Mouse (Mus musculus): ENCODE results near the gene Tenm2. TPM values are rescaled to one million over a fixed set of nuclear protein-coding genes. Genes with fewer than 3 reads are reported as not detected.

Tenm2 gene
- polyA plus RNA-seq, 1 experiment from 2014 or later, result 3.2 TPM

- Histone ChIP-seq H3K4me3 (ENCODE audit: low read depth, low read length) (no peak overlapping the region), H3K9ac (ENCODE audit: low read length) (no peak overlapping the region), H3K36me3 (ENCODE audit: control insufficient read depth, insufficient read depth, low read length) (no peaks in the 10 kb centered on the region), H3K9me3 (ENCODE audit: control insufficient read depth, low read length) (no peaks in the 10 kb centered on the region), H3K27ac (ENCODE audit: low read depth, low read length) (no peak overlapping the region), H3K4me1 (ENCODE audit: control insufficient read depth, insufficient read depth, low read length) (peaks cover 2% of the 10 kb centered on the region; the same call in 1 of the 2 replicates), H3K4me2 (ENCODE audit: low read depth) (no peak overlapping the region), H3K27me3 (ENCODE audit: control insufficient read depth, insufficient read depth, low read length) (no peaks in the 10 kb centered on the region)
- ATAC-seq (ENCODE audit: insufficient read depth, low FRiP score, low TSS enrichment) (no peak), DNase-seq (ENCODE audit: low spot score) (no peak)
- 84% methylated on average over 10 of the region's 10 CpGs for WGBS
Measured at GRCm38 (mm10) chr11:36305348-36305950, 930.3 kb downstream of the Tenm2 start.

GRCm38 (mm10) chr11:36302913-36303371 is 932.8 kb downstream of the Tenm2 start:
- Histone ChIP-seq H3K9me3 (ENCODE audit: control insufficient read depth, low read length) (no peaks in the 10 kb centered on the region), H3K27me3 (ENCODE audit: control insufficient read depth, insufficient read depth, low read length) (no peaks in the 10 kb centered on the region), H3K4me3 (ENCODE audit: low read depth, low read length) (no peak overlapping the region), H3K36me3 (ENCODE audit: control insufficient read depth, insufficient read depth, low read length) (no peaks in the 10 kb centered on the region), H3K4me2 (ENCODE audit: low read depth) (no peak overlapping the region), H3K27ac (ENCODE audit: low read depth, low read length) (no peak overlapping the region), H3K4me1 (ENCODE audit: control insufficient read depth, insufficient read depth, low read length) (peaks cover 2% of the 10 kb centered on the region; the same call in 1 of the 2 replicates), H3K9ac (ENCODE audit: low read length) (no peak overlapping the region)
- DNase-seq (ENCODE audit: low spot score) (no peak), ATAC-seq (ENCODE audit: insufficient read depth, low FRiP score, low TSS enrichment) (no peak)
- 24% methylated on average over 2 of the region's 2 CpGs for WGBS

GRCm38 (mm10) chr11:36302096-36302495 is 933.7 kb downstream of the Tenm2 start:
- DNase-seq (ENCODE audit: low spot score) (no peak), ATAC-seq (ENCODE audit: insufficient read depth, low FRiP score, low TSS enrichment) (no peak)
- Histone ChIP-seq H3K9me3 (ENCODE audit: control insufficient read depth, low read length) (no peaks in the 10 kb centered on the region), H3K4me1 (ENCODE audit: control insufficient read depth, insufficient read depth, low read length) (peaks cover 2% of the 10 kb centered on the region; the same call in 1 of the 2 replicates), H3K4me2 (ENCODE audit: low read depth) (no peak overlapping the region), H3K27ac (ENCODE audit: low read depth, low read length) (no peak overlapping the region), H3K27me3 (ENCODE audit: control insufficient read depth, insufficient read depth, low read length) (no peaks in the 10 kb centered on the region), H3K36me3 (ENCODE audit: control insufficient read depth, insufficient read depth, low read length) (no peaks in the 10 kb centered on the region), H3K4me3 (ENCODE audit: low read depth, low read length) (no peak overlapping the region), H3K9ac (ENCODE audit: low read length) (no peak overlapping the region)
- WGBS, result 72% methylated on average over 7 of the region's 7 CpGs

GRCm38 (mm10) chr11:36296568-36296967 is 939.2 kb downstream of the Tenm2 start:
- Histone ChIP-seq H3K9ac (ENCODE audit: low read length) (no peak overlapping the region), H3K36me3 (ENCODE audit: control insufficient read depth, insufficient read depth, low read length) (no peaks in the 10 kb centered on the region), H3K4me3 (ENCODE audit: low read depth, low read length) (no peak overlapping the region), H3K4me2 (ENCODE audit: low read depth) (no peak overlapping the region), H3K27me3 (ENCODE audit: control insufficient read depth, insufficient read depth, low read length) (no peaks in the 10 kb centered on the region), H3K4me1 (ENCODE audit: control insufficient read depth, insufficient read depth, low read length) (no peaks in the 10 kb centered on the region), H3K9me3 (ENCODE audit: control insufficient read depth, low read length) (no peaks in the 10 kb centered on the region), H3K27ac (ENCODE audit: low read depth, low read length) (no peak overlapping the region)
- WGBS, result 85% methylated on average over 3 of the region's 3 CpGs
- no peak for DNase-seq (ENCODE audit: low spot score)
- ATAC-seq (ENCODE audit: insufficient read depth, low FRiP score, low TSS enrichment), result no peak

GRCm38 (mm10) chr11:36292206-36292605 is 943.6 kb downstream of the Tenm2 start:
- Histone ChIP-seq H3K27ac (ENCODE audit: low read depth, low read length) (no peak overlapping the region), H3K36me3 (ENCODE audit: control insufficient read depth, insufficient read depth, low read length) (no peaks in the 10 kb centered on the region), H3K4me1 (ENCODE audit: control insufficient read depth, insufficient read depth, low read length) (no peaks in the 10 kb centered on the region), H3K9ac (ENCODE audit: low read length) (no peak overlapping the region), H3K27me3 (ENCODE audit: control insufficient read depth, insufficient read depth, low read length) (no peaks in the 10 kb centered on the region), H3K4me3 (ENCODE audit: low read depth, low read length) (no peak overlapping the region), H3K4me2 (ENCODE audit: low read depth) (no peak overlapping the region), H3K9me3 (ENCODE audit: control insufficient read depth, low read length) (no peaks in the 10 kb centered on the region)
- DNase-seq (ENCODE audit: low spot score) (no peak), ATAC-seq (ENCODE audit: insufficient read depth, low FRiP score, low TSS enrichment) (no peak)
- WGBS, result 49% methylated on average over 6 of the region's 6 CpGs

- ATAC-seq (ENCODE audit: insufficient read depth, low FRiP score, low TSS enrichment), result no peak
- DNase-seq (ENCODE audit: low spot score), result no peak
- H3K4me3 ChIP-seq (ENCODE audit: low read depth, low read length), result no peak overlapping the region
- no peaks in the 10 kb centered on the region for H3K36me3 ChIP-seq (ENCODE audit: control insufficient read depth, insufficient read depth, low read length)
- 89% methylated on average over 6 of the region's 6 CpGs for WGBS
- no peak overlapping the region for H3K9ac ChIP-seq (ENCODE audit: low read length)
- H3K27ac ChIP-seq (ENCODE audit: low read depth, low read length), result no peak overlapping the region
- H3K4me1 ChIP-seq (ENCODE audit: control insufficient read depth, insufficient read depth, low read length), result no peaks in the 10 kb centered on the region
- H3K27me3 ChIP-seq (ENCODE audit: control insufficient read depth, insufficient read depth, low read length), result no peaks in the 10 kb centered on the region
- no peak overlapping the region for H3K4me2 ChIP-seq (ENCODE audit: low read depth)
- no peaks in the 10 kb centered on the region for H3K9me3 ChIP-seq (ENCODE audit: control insufficient read depth, low read length)
Measured at GRCm38 (mm10) chr11:36286246-36286645, 949.5 kb downstream of the Tenm2 start.

GRCm38 (mm10) chr11:36280533-36280932 is 955.2 kb downstream of the Tenm2 start:
- no peak for ATAC-seq (ENCODE audit: insufficient read depth, low FRiP score, low TSS enrichment)
- no peak overlapping the region for H3K9ac ChIP-seq (ENCODE audit: low read length)
- no peak overlapping the region for H3K27ac ChIP-seq (ENCODE audit: low read depth, low read length)
- H3K36me3 ChIP-seq (ENCODE audit: control insufficient read depth, insufficient read depth, low read length), result no peaks in the 10 kb centered on the region
- H3K9me3 ChIP-seq (ENCODE audit: control insufficient read depth, low read length), result no peaks in the 10 kb centered on the region
- DNase-seq (ENCODE audit: low spot score), result no peak
- no peak overlapping the region for H3K4me3 ChIP-seq (ENCODE audit: low read depth, low read length)
- H3K27me3 ChIP-seq (ENCODE audit: control insufficient read depth, insufficient read depth, low read length), result no peaks in the 10 kb centered on the region
- WGBS, result 87% methylated on average over 7 of the region's 7 CpGs
- no peak overlapping the region for H3K4me2 ChIP-seq (ENCODE audit: low read depth)
- peaks cover 5% of the 10 kb centered on the region; the same call in 1 of the 2 replicates for H3K4me1 ChIP-seq (ENCODE audit: control insufficient read depth, insufficient read depth, low read length)

- Histone ChIP-seq H3K27ac (ENCODE audit: low read depth, low read length) (no peak overlapping the region), H3K9me3 (ENCODE audit: control insufficient read depth, low read length) (no peaks in the 10 kb centered on the region), H3K4me2 (ENCODE audit: low read depth) (no peak overlapping the region), H3K4me1 (ENCODE audit: control insufficient read depth, insufficient read depth, low read length) (peaks cover 5% of the 10 kb centered on the region; the same call in 1 of the 2 replicates), H3K9ac (ENCODE audit: low read length) (no peak overlapping the region), H3K36me3 (ENCODE audit: control insufficient read depth, insufficient read depth, low read length) (no peaks in the 10 kb centered on the region), H3K4me3 (ENCODE audit: low read depth, low read length) (no peak overlapping the region), H3K27me3 (ENCODE audit: control insufficient read depth, insufficient read depth, low read length) (no peaks in the 10 kb centered on the region)
- no peak for DNase-seq (ENCODE audit: low spot score)
- WGBS, result 74% methylated on average over 9 of the region's 9 CpGs
- no peak for ATAC-seq (ENCODE audit: insufficient read depth, low FRiP score, low TSS enrichment)
Measured at GRCm38 (mm10) chr11:36277903-36278215, 957.9 kb downstream of the Tenm2 start.

- Histone ChIP-seq H3K27ac (ENCODE audit: low read depth, low read length) (no peak overlapping the region), H3K36me3 (ENCODE audit: control insufficient read depth, insufficient read depth, low read length) (no peaks in the 10 kb centered on the region), H3K27me3 (ENCODE audit: control insufficient read depth, insufficient read depth, low read length) (no peaks in the 10 kb centered on the region), H3K9ac (ENCODE audit: low read length) (no peak overlapping the region), H3K9me3 (ENCODE audit: control insufficient read depth, low read length) (no peaks in the 10 kb centered on the region), H3K4me3 (ENCODE audit: low read depth, low read length) (no peak overlapping the region), H3K4me1 (ENCODE audit: control insufficient read depth, insufficient read depth, low read length) (peaks cover 5% of the 10 kb centered on the region; the same call in 1 of the 2 replicates), H3K4me2 (ENCODE audit: low read depth) (no peak overlapping the region)
- WGBS, result 55% methylated on average over 20 of the region's 20 CpGs
- DNase-seq (ENCODE audit: low spot score) (no peak), ATAC-seq (ENCODE audit: insufficient read depth, low FRiP score, low TSS enrichment) (no peak)
Measured at GRCm38 (mm10) chr11:36277192-36277902, 958.4 kb downstream of the Tenm2 start.
